Mouse (Mus musculus): Measurements from ENCODE around the gene Ddx43.
"Not testable (repeated sequence)": the region's sequence is repeated elsewhere in the genome, so short reads cannot be mapped to it uniquely, and the experiment has no call there.

DNA sequence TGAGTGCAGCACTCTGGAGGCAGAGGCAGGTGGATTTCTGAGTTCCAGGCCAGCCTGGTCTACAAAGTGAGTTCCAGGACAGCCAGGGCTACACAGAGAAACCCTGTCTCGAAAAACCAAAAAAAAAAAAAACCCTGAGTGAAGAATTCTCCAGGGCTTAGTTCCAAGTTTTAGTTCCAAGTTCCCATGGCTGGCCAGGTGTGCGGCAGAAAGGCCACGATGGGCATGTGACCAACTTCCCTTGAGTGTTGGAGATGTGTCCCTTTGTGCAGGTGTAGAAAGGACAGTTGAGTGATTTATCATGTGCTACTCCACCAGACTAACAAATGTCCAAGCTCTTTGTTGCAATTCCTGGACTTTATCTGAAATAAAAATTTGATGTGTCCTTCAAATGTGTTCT is 46.4 kb upstream of the Ddx43 start:
- TF ChIP-seq CTCF (IDR thresholded peaks at IDR 0.05; ENCODE audit: extremely low read depth, insufficient read length, insufficient replicate concordance, low read depth, low read length); POLR2A (IDR thresholded peaks at IDR 0.05; ENCODE audit: low read depth, low read length): not testable (repeated sequence)
